Mouse (Mus musculus): Measurements from ENCODE around the gene Kif6.

DNA sequence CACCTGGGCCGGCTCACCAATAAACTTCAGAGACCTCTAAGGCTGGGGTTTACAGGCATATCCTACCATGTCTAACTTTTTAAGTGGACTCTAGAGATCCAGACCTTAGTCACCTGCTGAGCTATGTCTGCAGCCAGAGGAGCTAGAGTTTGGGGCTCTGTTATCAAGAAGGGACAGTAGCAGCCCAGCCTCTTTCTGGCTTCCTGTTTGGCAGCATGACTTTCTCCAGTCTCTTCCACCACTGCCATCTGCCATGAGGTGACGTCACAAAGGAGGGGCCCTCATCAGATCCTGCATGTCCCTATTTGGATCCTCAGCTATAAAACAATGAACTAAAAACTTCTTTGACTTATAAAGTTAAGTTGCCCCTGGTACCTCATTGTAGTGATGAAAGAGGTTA, 250.7 kb downstream of the Kif6 start:
- no peak for TF ChIP-seq POLR2A (IDR thresholded peaks at IDR 0.05; ENCODE audit: low read depth, low read length)
- TF ChIP-seq CTCF (IDR thresholded peaks at IDR 0.05; ENCODE audit: extremely low read depth, insufficient read depth, insufficient read length, insufficient replicate concordance): no peak

All from spleen, adult 2 months (tissue).